Mouse (Mus musculus) kidney, adult 2 months (tissue): ENCODE results near the gene Fdx1l. TPM values are rescaled to one million over a fixed set of nuclear protein-coding genes. Genes with fewer than 3 reads are reported as not detected.

Experiments used
- DNase-seq: peaks from one replicate; pipeline ENCODE4 v3.0.0; 2021
- H3K27ac ChIP-seq: fragments of 200-500 bp; 2 replicates; pipeline ENCODE4 v1.5.1; 2012; ENCODE audit warnings: low read depth, low read length, control low read depth, inconsistent platforms; ENCODE audit not compliant: insufficient read depth
- H3K27me3 ChIP-seq: fragments of 200-500 bp; replicated peaks from 2 replicates; pipeline ENCODE4 v1.6.1; 2012; ENCODE audit warnings: mild to moderate bottlenecking, moderate library complexity, low read length, inconsistent platforms; ENCODE audit not compliant: control insufficient read depth, insufficient read depth
- H3K36me3 ChIP-seq: fragments of 200-500 bp; 2 replicates; pipeline ENCODE4 v1.6.1; 2012; ENCODE audit warnings: mild to moderate bottlenecking, moderate library complexity, low read length, inconsistent platforms; ENCODE audit not compliant: control insufficient read depth, insufficient read depth
- H3K4me1 ChIP-seq: fragments of 200-500 bp; 2 replicates; pipeline ENCODE4 v1.6.1; 2011; ENCODE audit warnings: low read length; ENCODE audit not compliant: control insufficient read depth, insufficient read depth
- H3K4me3 ChIP-seq: fragments of 200-500 bp; 2 replicates; pipeline ENCODE4 v1.5.1; 2011; ENCODE audit warnings: mild to moderate bottlenecking, low read depth, low read length, control low read depth; ENCODE audit not compliant: insufficient read depth
- CTCF ChIP-seq: fragments of 200-500 bp; conservative IDR thresholded peaks from 2 replicates; pipeline ENCODE4 v1.5.1; 2011; ENCODE audit warnings: low read depth, mild to moderate bottlenecking, control low read depth, low read length, moderate library complexity, mixed read lengths; ENCODE audit not compliant: insufficient read depth, insufficient read length
- POLR2A ChIP-seq: fragments of 200-500 bp; IDR thresholded peaks from one replicate; pipeline ENCODE4 v1.6.1; 2011; ENCODE audit warnings: low read depth, low read length, control low read depth
- WGBS: fragments of 180-500 bp; shearing (Covaris S2); methylation state at CpG from one replicate; pipeline ENCODE4 v1.1.7; 2018; 5-methylcytosine and 5-hydroxymethylcytosine counted together
- polyA plus RNA-seq: library from polyadenylated mRNA; depleted of rRNA; stranded (reverse); fragments of >200 nt; gene quantifications from 2 replicates; pipeline ENCODE4 v1.2.3, GENCODE M21; 2012

The Fdx1l gene
- polyA plus RNA-seq, 1 experiment, result 67.0 TPM

- no peak for TF ChIP-seq CTCF
- peak within 1 kb of the TSS; percentile 68 for H3K27ac ChIP-seq
- WGBS, result under 1% methylated on average over 54 of the region's 54 CpGs
- 0 out of 2 replicates have a peak, but pooled peaks cover 1% of the 10 kb centered on the region for H3K36me3 ChIP-seq
- DNase-seq, result peak; percentile 99
- peak within 1 kb of the TSS; percentile 78 for H3K4me3 ChIP-seq
- H3K27me3 ChIP-seq, result no peaks in the 10 kb centered on the region
- H3K4me1 ChIP-seq, result peaks cover 4% of the 10 kb centered on the region; the same call in 1 of the 2 replicates
Measured at GRCm38 (mm10) chr9:21091707-21092320, 18.4 kb upstream of the Fdx1l start, which contains the start of the genes Gm38431 and Raver1. Gene Gm38431 (minus strand): TSS chr9:21091997. Gene Raver1 (minus strand): TSS chr9:21092008.

- H3K4me1 ChIP-seq, result peaks cover 4% of the 10 kb centered on the region; the same call in 1 of the 2 replicates
- whole genome bisulfite sequencing, result 1% methylated on average over 24 of the region's 24 CpGs
- H3K36me3 ChIP-seq, result 0 out of 2 replicates have a peak, but pooled peaks cover 1% of the 10 kb centered on the region
- TF ChIP-seq POLR2A (no peak), CTCF (no peak)
- H3K27me3 ChIP-seq, result no peaks in the 10 kb centered on the region
- DNase-seq, result no peak
- peak overlapping the region; percentile 78 for H3K4me3 ChIP-seq
- H3K27ac ChIP-seq, result peak overlapping the region; percentile 52
Measured at GRCm38 (mm10) chr9:21090972-21091706, 17.7 kb upstream of the Fdx1l start.

- WGBS, result 76% methylated on average over 1 of the region's 1 CpGs
- Histone ChIP-seq H3K4me3 (peak overlapping the region; percentile 78), H3K27ac (no peak overlapping the region), H3K27me3 (no peaks in the 10 kb centered on the region), H3K4me1 (peaks cover 4% of the 10 kb centered on the region; the same call in 1 of the 2 replicates), H3K36me3 (0 out of 2 replicates have a peak, but pooled peaks cover 3% of the 10 kb centered on the region)
- DNase-seq, result no peak
- TF ChIP-seq POLR2A, result no peak
- no peak for TF ChIP-seq CTCF
Measured at GRCm38 (mm10) chr9:21090537-21090936, 17.1 kb upstream of the Fdx1l start.

GRCm38 (mm10) chr9:21083324-21083723, 9.9 kb upstream of the Fdx1l start:
- WGBS, result 70% methylated on average over 3 of the region's 3 CpGs
- H3K27me3 ChIP-seq, result no peaks in the 10 kb centered on the region
- H3K4me1 ChIP-seq, result no peaks in the 10 kb centered on the region
- H3K36me3 ChIP-seq, result peaks cover 7% of the 10 kb centered on the region
- H3K27ac ChIP-seq, result no peak overlapping the region
- TF ChIP-seq CTCF, result no peak
- no peak for TF ChIP-seq POLR2A
- DNase-seq, result no peak
- H3K4me3 ChIP-seq, result no peak overlapping the region

- 80% methylated on average over 9 of the region's 9 CpGs for WGBS
- no peak for DNase-seq
- TF ChIP-seq CTCF, result no peak
- TF ChIP-seq POLR2A, result no peak
- H3K27me3 ChIP-seq, result no peaks in the 10 kb centered on the region
- peaks cover 6% of the 10 kb centered on the region for H3K36me3 ChIP-seq
- no peaks in the 10 kb centered on the region for H3K4me1 ChIP-seq
- H3K4me3 ChIP-seq, result no peak overlapping the region
- H3K27ac ChIP-seq, result no peak overlapping the region
Measured at GRCm38 (mm10) chr9:21081127-21081526, 7.7 kb upstream of the Fdx1l start.

GRCm38 (mm10) chr9:21075625-21076024, 2.2 kb upstream of the Fdx1l start:
- no peak for TF ChIP-seq POLR2A
- TF ChIP-seq CTCF, result no peak
- no peak for DNase-seq
- no peak overlapping the region for H3K27ac ChIP-seq
- H3K4me1 ChIP-seq, result peaks cover 4% of the 10 kb centered on the region; the same call in 1 of the 2 replicates
- no peak overlapping the region for H3K4me3 ChIP-seq
- H3K27me3 ChIP-seq, result no peaks in the 10 kb centered on the region
- peaks cover 5% of the 10 kb centered on the region for H3K36me3 ChIP-seq
- WGBS, result 81% methylated on average over 3 of the region's 3 CpGs

- DNase-seq, result no peak
- no peak overlapping the region for H3K27ac ChIP-seq
- WGBS, result 50% methylated on average over 1 of the region's 1 CpGs
- peaks cover 4% of the 10 kb centered on the region; the same call in 1 of the 2 replicates for H3K4me1 ChIP-seq
- no peaks in the 10 kb centered on the region for H3K27me3 ChIP-seq
- no peak overlapping the region for H3K4me3 ChIP-seq
- no peaks in the 10 kb centered on the region for H3K36me3 ChIP-seq
- no peak for TF ChIP-seq POLR2A
- no peak for TF ChIP-seq CTCF
Measured at GRCm38 (mm10) chr9:21074173-21074572, 759 bp upstream of the Fdx1l start.
